24 mouse cellular contexts compared by ENCODE assay signal in the genomic region with DNA sequence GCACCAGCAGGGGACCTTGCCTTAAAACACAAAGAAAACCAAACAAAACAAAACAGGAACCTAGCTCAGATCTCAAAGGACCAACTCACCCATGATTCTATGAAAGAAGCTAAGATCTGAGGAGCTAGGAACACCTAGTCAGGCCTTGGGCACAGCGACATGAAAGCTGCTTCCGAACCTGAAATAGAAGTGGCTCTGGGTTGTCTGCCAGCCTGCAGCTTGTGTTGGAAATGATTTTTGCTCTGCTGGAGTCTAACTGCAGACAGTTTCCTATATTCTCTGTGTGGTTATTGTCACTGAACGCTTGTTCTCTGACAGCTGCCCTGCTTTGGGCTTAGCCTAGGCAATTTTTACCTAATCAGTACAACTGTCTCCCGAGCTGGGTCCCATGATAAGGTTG.
A peak's percentile ranks its signal among the peaks of the same experiment; 100 is the strongest.
DNase-seq lines count a peak whose midpoint lies in the region; ATAC-seq lines count a peak whose summit lies in the region.
"Had no signal": no experiment of that assay in that cellular context is flagged by ENCODE, and none has a peak within 500 bp of the region (broad histone marks: within the 10 kb centered on the region; RNA-seq: fewer than 3 reads in every experiment).

No protein-coding gene starts in this region.

- H3K9me3 ChIP-seq in heart, embryonic 12.5 days (replicated peaks) = no peaks in the 10 kb centered on the region
- H3K9me3 ChIP-seq: limb, embryonic 10.5 days; limb, embryonic 15.5 days; liver, embryonic 13.5 days; midbrain, embryonic 15.5 days had no signal

- WGBS in heart, embryonic 12.5 days = 31% methylated on average over 4 of the region's 4 CpGs

- peaks cover 11% of the 10 kb centered on the region; the same call in 1 of the 2 replicates for H3K27me3 ChIP-seq in heart, embryonic 12.5 days (replicated peaks)
- H3K27me3 ChIP-seq: limb, embryonic 15.5 days; liver, embryonic 13.5 days; midbrain, embryonic 15.5 days had no signal

- intact Hi-C loops in heart, postnatal 36 days (cut with DNase I) = no loop called here

- H3K4me2 ChIP-seq in heart, embryonic 12.5 days = no peak overlapping the region
- H3K4me2 ChIP-seq: heart, embryonic 11.5 days; hindbrain, embryonic 14.5 days; limb, embryonic 15.5 days; liver, embryonic 13.5 days; midbrain, embryonic 15.5 days had no signal

- peak overlapping the region; percentile 25; the same call in 1 of the 2 replicates for H3K27ac ChIP-seq in heart, embryonic 12.5 days (ENCODE audit: poor library complexity, severe bottlenecking)
- H3K27ac ChIP-seq: hindbrain, embryonic 14.5 days; limb, embryonic 10.5 days; limb, embryonic 15.5 days; liver, embryonic 13.5 days; midbrain, embryonic 15.5 days had no signal

- H3K4me1 ChIP-seq in heart, embryonic 12.5 days (replicated peaks) = peaks cover 54% of the 10 kb centered on the region
- H3K4me1 ChIP-seq: midbrain, embryonic 15.5 days had no signal

- no peak for ATAC-seq in heart, embryonic 12.5 days (ENCODE audit: insufficient number of reproducible peaks, low FRiP score)
- ATAC-seq: forebrain, embryonic 14.5 days; intestine, postnatal 0 days; lung, postnatal 0 days; midbrain, embryonic 15.5 days had no signal

- no peak overlapping the region for H3K4me3 ChIP-seq in heart, embryonic 12.5 days
- H3K4me3 ChIP-seq: limb, embryonic 10.5 days; limb, embryonic 15.5 days; liver, embryonic 13.5 days; midbrain, embryonic 15.5 days had no signal

- H3K9ac ChIP-seq in heart, embryonic 12.5 days = no peak overlapping the region
- H3K9ac ChIP-seq: hindbrain, embryonic 14.5 days; limb, embryonic 15.5 days; liver, embryonic 13.5 days; midbrain, embryonic 15.5 days had no signal

- DNase-seq in heart, postnatal 36 days = no peak
- peak; percentile 29 for DNase-seq in layer of hippocampus, adult 9-11 months
- no peak for DNase-seq in layer of hippocampus, postnatal 14 days (ENCODE audit: low spot score in 2 of 2)
- peak; percentile 82 for DNase-seq in brain, adult 2 months (ENCODE audit: low read depth, low spot score)
- DNase-seq in telencephalon, adult 2 months (ENCODE audit: low read depth, low spot score) = peak; percentile 59
- DNase-seq in spleen, postnatal 36 days (ENCODE audit: low spot score in 2 of 2) = no peak
- DNase-seq: adrenal gland, postnatal 25 days; cerebellum, adult 8-10 months; cerebellum, postnatal 36 days; kidney, adult 9 months; kidney, postnatal 10 days; liver, embryonic 13.5 days; lung, adult 18-20 months; lung, postnatal 4 days; thymus, postnatal 4 days had no signal

- H3K36me3 ChIP-seq in heart, embryonic 12.5 days = no peaks in the 10 kb centered on the region
- H3K36me3 ChIP-seq: limb, embryonic 10.5 days; limb, embryonic 15.5 days; midbrain, embryonic 15.5 days had no signal

Comparison
In these comparisons a context has a peak if more than half of its experiments do, and no peak if none do; other contexts are left out.
1. DNase-seq: peak in layer of hippocampus, adult 9-11 months (single experiment), brain, adult 2 months (single experiment) and telencephalon, adult 2 months (single experiment); none in heart, postnatal 36 days (0 of 2), layer of hippocampus, postnatal 14 days (0 of 2) and spleen, postnatal 36 days (0 of 2).